Mouse (Mus musculus) cerebellum, postnatal 4 days (tissue): ENCODE results near the gene Tmc3.

Source experiments
- DNase-seq, 2 experiments: peaks; one replicate each; pipeline ENCODE4 v3.0.0; 2022; ENCODE audit warnings: low spot score in 2 of 2, mixed read lengths in 1 of 2

Tmc3 gene

GRCm38 (mm10) chr7:83598997-83599912 is 14.5 kb downstream of the Tmc3 start:
- no peak for DNase-seq

GRCm38 (mm10) chr7:83599913-83600286 is 15.2 kb downstream of the Tmc3 start:
- DNase-seq, result peak in 1 of 2 experiments; percentile 46

GRCm38 (mm10) chr7:83604180-83604944 is 19.6 kb downstream of the Tmc3 start:
- DNase-seq, result no peak

- no peak for DNase-seq
Measured at GRCm38 (mm10) chr7:83606796-83607195, 22.1 kb downstream of the Tmc3 start.

- no peak for DNase-seq
Measured at GRCm38 (mm10) chr7:83609891-83610290, 25.2 kb downstream of the Tmc3 start.

GRCm38 (mm10) chr7:83611886-83612285 is 27.2 kb downstream of the Tmc3 start:
- DNase-seq, result no peak

GRCm38 (mm10) chr7:83615272-83615671 is 30.5 kb downstream of the Tmc3 start:
- DNase-seq, result no peak

- DNase-seq, result no peak
Measured at GRCm38 (mm10) chr7:83615815-83616214, 31.1 kb downstream of the Tmc3 start.

- no peak for DNase-seq
Measured at GRCm38 (mm10) chr7:83616268-83616667, 31.5 kb downstream of the Tmc3 start.

GRCm38 (mm10) chr7:83618709-83619108 is 34.0 kb downstream of the Tmc3 start:
- no peak for DNase-seq

GRCm38 (mm10) chr7:83622582-83622981 is 37.9 kb downstream of the Tmc3 start:
- no peak for DNase-seq

GRCm38 (mm10) chr7:83624065-83624464 is 39.3 kb downstream of the Tmc3 start:
- no peak for DNase-seq

GRCm38 (mm10) chr7:83626557-83627257 is 42.0 kb downstream of the Tmc3 start:
- DNase-seq, result no peak

GRCm38 (mm10) chr7:83627369-83627768 is 42.6 kb downstream of the Tmc3 start:
- no peak for DNase-seq

GRCm38 (mm10) chr7:83631073-83631827 is 46.5 kb downstream of the Tmc3 start:
- no peak for DNase-seq

- peak; percentile 59 to 75 for DNase-seq
Measured at GRCm38 (mm10) chr7:83631828-83632681, 47.3 kb downstream of the Tmc3 start, which contains the start of gene Stard5. Stard5 (plus strand) TSS chr7:83631959.

GRCm38 (mm10) chr7:83632682-83633120 is 48.0 kb downstream of the Tmc3 start:
- DNase-seq, result no peak

GRCm38 (mm10) chr7:83633856-83634255 is 49.1 kb downstream of the Tmc3 start:
- no peak for DNase-seq

GRCm38 (mm10) chr7:83635726-83636125 is 51.0 kb downstream of the Tmc3 start:
- no peak for DNase-seq

- DNase-seq, result no peak
Measured at GRCm38 (mm10) chr7:83636425-83636824, 51.7 kb downstream of the Tmc3 start.
